Mouse (Mus musculus): Measurements from ENCODE around the gene Hoxa7. TPM values are rescaled to one million over a fixed set of nuclear protein-coding genes. Genes with fewer than 3 reads are reported as not detected.

Gene Hoxa7
- polyA plus RNA-seq, 1 experiment from 2014 or later, result not detected

- Histone ChIP-seq H3K36me3 (no peaks in the 10 kb centered on the region), H3K4me2 (replicated peaks) (no peak overlapping the region), H3K9me3 (no peaks in the 10 kb centered on the region), H3K9ac (replicated peaks) (no peak overlapping the region), H3K27me3 (peaks cover 99% of the 10 kb centered on the region), H3K4me1 (replicated peaks) (peaks cover 3% of the 10 kb centered on the region; the same call in 1 of the 2 replicates), H3K27ac (no peak overlapping the region), H3K4me3 (replicated peaks) (no peak overlapping the region)
- no peak for ATAC-seq
- WGBS, result 1% methylated on average over 4 of the region's 4 CpGs
Measured at GRCm38 (mm10) chr6:52242801-52243332, 21.2 kb upstream of the Hoxa7 start.

- Histone ChIP-seq H3K9ac (replicated peaks) (no peak overlapping the region), H3K4me2 (replicated peaks) (no peak overlapping the region), H3K27ac (no peak overlapping the region), H3K36me3 (no peaks in the 10 kb centered on the region), H3K4me3 (replicated peaks) (no peak overlapping the region), H3K27me3 (peaks cover 99% of the 10 kb centered on the region), H3K9me3 (no peaks in the 10 kb centered on the region), H3K4me1 (replicated peaks) (peaks cover 3% of the 10 kb centered on the region; the same call in 1 of the 2 replicates)
- WGBS, result 7% methylated on average over 9 of the region's 9 CpGs
- no peak for ATAC-seq
Measured at GRCm38 (mm10) chr6:52241001-52241621, 19.5 kb upstream of the Hoxa7 start.

- H3K27ac ChIP-seq, result no peak within 1 kb of the TSS
- ATAC-seq, result no peak
- H3K9ac ChIP-seq (replicated peaks), result no peak within 1 kb of the TSS
- peaks cover 3% of the 10 kb centered on the region; the same call in 1 of the 2 replicates for H3K4me1 ChIP-seq (replicated peaks)
- no peak within 1 kb of the TSS for H3K4me2 ChIP-seq (replicated peaks)
- H3K36me3 ChIP-seq, result no peaks in the 10 kb centered on the region
- WGBS, result 3% methylated on average over 35 of the region's 35 CpGs
- H3K9me3 ChIP-seq, result no peaks in the 10 kb centered on the region
- H3K27me3 ChIP-seq, result peaks cover 99% of the 10 kb centered on the region
- 0 out of 2 replicates have a peak within 1 kb of the TSS, but pooled peaks have one; percentile 11 for H3K4me3 ChIP-seq (replicated peaks)
Measured at GRCm38 (mm10) chr6:52240389-52241000, 18.8 kb upstream of the Hoxa7 start, which contains the start of gene Hoxa10. Gene Hoxa10 (minus strand): TSS chr6:52240854.

- 0 out of 2 replicates have a peak overlapping the region, but pooled peaks have one; percentile 11 for H3K4me3 ChIP-seq (replicated peaks)
- no peaks in the 10 kb centered on the region for H3K9me3 ChIP-seq
- no peaks in the 10 kb centered on the region for H3K36me3 ChIP-seq
- H3K27ac ChIP-seq, result no peak overlapping the region
- no peak for ATAC-seq
- WGBS, result 2% methylated on average over 30 of the region's 30 CpGs
- H3K27me3 ChIP-seq, result peaks cover 99% of the 10 kb centered on the region
- H3K4me1 ChIP-seq (replicated peaks), result peaks cover 3% of the 10 kb centered on the region; the same call in 1 of the 2 replicates
- no peak overlapping the region for H3K9ac ChIP-seq (replicated peaks)
- H3K4me2 ChIP-seq (replicated peaks), result no peak overlapping the region
Measured at GRCm38 (mm10) chr6:52239625-52240388, 18.2 kb upstream of the Hoxa7 start.

- Histone ChIP-seq H3K4me2 (replicated peaks) (no peak overlapping the region), H3K27ac (no peak overlapping the region), H3K27me3 (peaks cover 99% of the 10 kb centered on the region), H3K9ac (replicated peaks) (no peak overlapping the region), H3K4me3 (replicated peaks) (no peak overlapping the region), H3K36me3 (no peaks in the 10 kb centered on the region), H3K4me1 (replicated peaks) (0 out of 2 replicates have a peak, but pooled peaks cover 3% of the 10 kb centered on the region), H3K9me3 (no peaks in the 10 kb centered on the region)
- 2% methylated on average over 7 of the region's 7 CpGs for WGBS
- no peak for ATAC-seq
Measured at GRCm38 (mm10) chr6:52238976-52239375, 17.3 kb upstream of the Hoxa7 start.

- WGBS, result 4% methylated on average over 7 of the region's 7 CpGs
- H3K36me3 ChIP-seq, result no peaks in the 10 kb centered on the region
- peaks cover 99% of the 10 kb centered on the region for H3K27me3 ChIP-seq
- H3K9ac ChIP-seq (replicated peaks), result no peak overlapping the region
- no peak for ATAC-seq
- no peaks in the 10 kb centered on the region for H3K9me3 ChIP-seq
- H3K4me1 ChIP-seq (replicated peaks), result 0 out of 2 replicates have a peak, but pooled peaks cover 3% of the 10 kb centered on the region
- no peak overlapping the region for H3K4me2 ChIP-seq (replicated peaks)
- no peak overlapping the region for H3K4me3 ChIP-seq (replicated peaks)
- no peak overlapping the region for H3K27ac ChIP-seq
Measured at GRCm38 (mm10) chr6:52238155-52238545, 16.5 kb upstream of the Hoxa7 start.

- H3K4me3 ChIP-seq (replicated peaks), result no peak overlapping the region
- H3K27me3 ChIP-seq, result peaks cover 99% of the 10 kb centered on the region
- ATAC-seq, result no peak
- no peaks in the 10 kb centered on the region for H3K36me3 ChIP-seq
- H3K9ac ChIP-seq (replicated peaks), result no peak overlapping the region
- 7% methylated on average over 10 of the region's 10 CpGs for WGBS
- H3K9me3 ChIP-seq, result no peaks in the 10 kb centered on the region
- H3K4me1 ChIP-seq (replicated peaks), result 0 out of 2 replicates have a peak, but pooled peaks cover 3% of the 10 kb centered on the region
- no peak overlapping the region for H3K4me2 ChIP-seq (replicated peaks)
- no peak overlapping the region for H3K27ac ChIP-seq
Measured at GRCm38 (mm10) chr6:52237346-52238154, 15.9 kb upstream of the Hoxa7 start.

- no peaks in the 10 kb centered on the region for H3K36me3 ChIP-seq
- H3K4me2 ChIP-seq (replicated peaks), result no peak overlapping the region
- no peak overlapping the region for H3K4me3 ChIP-seq (replicated peaks)
- H3K27ac ChIP-seq, result no peak overlapping the region
- H3K9me3 ChIP-seq, result no peaks in the 10 kb centered on the region
- H3K27me3 ChIP-seq, result peaks cover 99% of the 10 kb centered on the region
- WGBS, result 6% methylated on average over 3 of the region's 3 CpGs
- no peak overlapping the region for H3K9ac ChIP-seq (replicated peaks)
- H3K4me1 ChIP-seq (replicated peaks), result 0 out of 2 replicates have a peak, but pooled peaks cover 3% of the 10 kb centered on the region
- ATAC-seq, result no peak
Measured at GRCm38 (mm10) chr6:52236806-52237205, 15.2 kb upstream of the Hoxa7 start.

- H3K9me3 ChIP-seq, result no peaks in the 10 kb centered on the region
- H3K27ac ChIP-seq, result no peak overlapping the region
- H3K4me1 ChIP-seq (replicated peaks), result 0 out of 2 replicates have a peak, but pooled peaks cover 3% of the 10 kb centered on the region
- H3K27me3 ChIP-seq, result peaks cover 97% of the 10 kb centered on the region
- no peak overlapping the region for H3K4me3 ChIP-seq (replicated peaks)
- no peak for ATAC-seq
- WGBS, result 20% methylated on average over 6 of the region's 6 CpGs
- H3K9ac ChIP-seq (replicated peaks), result no peak overlapping the region
- H3K4me2 ChIP-seq (replicated peaks), result no peak overlapping the region
- H3K36me3 ChIP-seq, result no peaks in the 10 kb centered on the region
Measured at GRCm38 (mm10) chr6:52235866-52236265, 14.2 kb upstream of the Hoxa7 start.

- 29% methylated on average over 9 of the region's 9 CpGs for WGBS
- H3K9me3 ChIP-seq, result no peaks in the 10 kb centered on the region
- no peak overlapping the region for H3K4me3 ChIP-seq (replicated peaks)
- no peak overlapping the region for H3K9ac ChIP-seq (replicated peaks)
- no peak overlapping the region for H3K27ac ChIP-seq
- ATAC-seq, result no peak
- H3K27me3 ChIP-seq, result peaks cover 97% of the 10 kb centered on the region
- 0 out of 2 replicates have a peak, but pooled peaks cover 3% of the 10 kb centered on the region for H3K4me1 ChIP-seq (replicated peaks)
- no peak overlapping the region for H3K4me2 ChIP-seq (replicated peaks)
- no peaks in the 10 kb centered on the region for H3K36me3 ChIP-seq
Measured at GRCm38 (mm10) chr6:52235267-52235666, 13.6 kb upstream of the Hoxa7 start.

GRCm38 (mm10) chr6:52234428-52235140, 12.9 kb upstream of the Hoxa7 start:
- no peak overlapping the region for H3K4me3 ChIP-seq (replicated peaks)
- ATAC-seq, result no peak
- no peak overlapping the region for H3K27ac ChIP-seq
- no peaks in the 10 kb centered on the region for H3K36me3 ChIP-seq
- no peaks in the 10 kb centered on the region for H3K4me1 ChIP-seq (replicated peaks)
- no peak overlapping the region for H3K4me2 ChIP-seq (replicated peaks)
- H3K27me3 ChIP-seq, result peaks cover 97% of the 10 kb centered on the region
- 2% methylated on average over 67 of the region's 68 CpGs for WGBS
- H3K9ac ChIP-seq (replicated peaks), result no peak overlapping the region
- no peaks in the 10 kb centered on the region for H3K9me3 ChIP-seq

Measured in midbrain, embryonic 13.5 days (tissue).